Mouse (Mus musculus) 3134 (cell line): ENCODE measurements at regions not wholly inside any gene's neighbourhood (a gene's known extent, or its start where the extent isn't known, plus 50 kb on each side); places are given as distances from the start of the nearest gene placed in this dataset.
"Not testable (repeated sequence)": the region's sequence is repeated elsewhere in the genome, so short reads cannot be mapped to it uniquely, and the experiment has no call there.

Experiments
- DNase-seq: peaks from one replicate; pipeline ENCODE4 v3.0.0-alpha.2; 2011; ENCODE audit warnings: low spot score; ENCODE audit not compliant: insufficient read length; ENCODE audit errors: extremely low read depth

DNA sequence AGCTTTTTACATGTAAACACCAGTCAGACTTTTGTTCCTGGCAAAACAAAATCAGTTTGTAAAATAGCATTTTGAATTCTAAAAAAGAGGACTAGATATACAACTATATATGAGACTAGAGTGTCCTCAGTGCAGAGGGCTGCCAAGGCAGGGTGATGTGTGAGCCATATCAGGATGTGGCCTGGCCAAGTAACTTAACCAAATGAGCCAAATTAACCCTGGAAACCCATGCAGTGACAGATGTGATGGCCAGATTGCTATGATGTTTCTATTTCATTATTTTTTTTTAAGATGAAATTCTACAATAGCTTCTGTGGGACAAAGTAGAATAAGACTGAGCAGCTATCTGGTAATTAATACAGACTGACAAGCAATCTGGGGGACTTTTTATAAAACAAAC is 181.8 kb downstream of the Nova1 start:
- DNase-seq = no peak

- no peak for DNase-seq
Measured at GRCm38 (mm10) chr12:46635125-46635772, 183.5 kb downstream of the Nova1 start.

DNA sequence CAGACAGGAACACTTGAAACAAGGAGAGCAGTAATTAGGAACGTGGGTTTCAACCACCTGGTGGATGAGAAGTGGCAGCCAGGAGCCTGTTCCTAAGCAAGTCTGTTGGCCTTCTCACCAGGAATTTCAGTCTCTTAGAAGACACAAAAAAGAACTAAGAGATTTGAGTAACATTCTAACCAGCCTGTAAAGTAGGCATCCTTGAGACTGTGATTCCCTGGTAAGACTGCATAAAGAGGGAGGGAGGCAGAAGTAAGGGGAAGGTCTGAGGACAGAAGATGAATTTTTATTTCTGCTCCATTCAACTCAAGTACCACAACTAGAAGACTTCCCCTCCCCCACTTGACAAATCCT is 184.0 kb downstream of the Nova1 start:
- DNase-seq = no peak

GRCm38 (mm10) chr12:46632384-46632783 is 186.3 kb downstream of the Nova1 start:
- not testable (repeated sequence) for DNase-seq

GRCm38 (mm10) chr12:46627320-46627719 is 191.4 kb downstream of the Nova1 start:
- DNase-seq = no peak

DNA sequence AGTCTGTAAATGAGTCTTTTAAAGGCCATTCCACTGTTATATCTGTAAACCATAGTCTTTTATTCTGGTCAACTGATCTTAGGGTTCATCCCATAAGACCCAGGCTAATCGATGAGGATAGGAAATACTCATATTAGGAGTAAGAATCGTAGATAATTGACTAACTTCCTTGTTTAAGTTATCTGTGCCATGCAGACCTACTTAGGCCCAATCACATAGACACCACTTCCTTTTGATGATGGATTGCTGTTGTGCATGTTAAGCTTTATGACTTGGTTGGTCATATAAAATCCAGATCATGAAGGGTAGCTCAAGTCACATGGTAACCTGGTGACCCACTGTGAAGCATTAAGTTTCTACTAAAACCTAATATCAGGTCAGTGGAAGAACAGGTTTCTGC is 207.3 kb downstream of the Nova1 start:
- no peak for DNase-seq

DNA sequence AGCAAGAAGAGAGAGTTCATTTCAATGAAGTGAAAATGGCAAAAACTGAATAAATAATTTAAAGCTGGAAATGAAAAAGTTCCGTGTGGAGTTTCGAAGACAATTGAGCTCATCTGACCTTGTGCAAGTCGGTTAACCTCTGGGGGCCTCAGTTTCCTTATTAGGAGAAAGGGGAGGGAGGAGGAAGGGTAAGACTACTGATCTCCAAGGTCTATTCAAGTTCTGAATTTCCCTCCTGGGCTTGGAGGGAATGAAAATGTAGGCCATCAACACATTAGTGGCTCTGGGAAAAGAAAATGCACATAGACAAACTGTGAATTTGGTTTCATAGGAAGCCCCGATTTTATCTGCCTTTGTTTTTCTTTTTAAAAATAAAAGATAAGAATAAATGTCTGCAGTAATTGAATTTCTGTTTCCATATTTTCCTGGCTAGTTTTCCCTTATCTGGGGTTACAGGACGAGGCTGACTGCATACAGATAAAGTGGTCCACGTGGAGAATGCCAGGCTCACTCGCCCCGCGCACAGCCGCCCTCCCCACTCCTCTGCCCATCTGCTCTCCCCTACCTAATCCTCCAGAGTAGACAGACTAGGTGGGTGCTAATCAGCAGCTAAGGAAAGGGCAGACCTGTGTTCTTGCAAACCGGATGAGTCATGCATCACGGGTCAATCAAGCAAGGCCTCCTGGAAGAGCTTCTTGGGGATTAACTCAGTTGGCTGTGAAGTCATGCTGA is 209.0 kb downstream of the Nova1 start:
- DNase-seq = peak; percentile 4

- no peak for DNase-seq
Measured at GRCm38 (mm10) chr12:46608290-46608910, 210.3 kb downstream of the Nova1 start.

GRCm38 (mm10) chr12:46597200-46597599 is 221.5 kb downstream of the Nova1 start:
- no peak for DNase-seq

- DNase-seq = no peak
Measured at GRCm38 (mm10) chr12:46568665-46569064, 250.1 kb downstream of the Nova1 start.

GRCm38 (mm10) chr12:46566324-46566723 is 252.4 kb downstream of the Nova1 start:
- no peak for DNase-seq

GRCm38 (mm10) chr12:46520942-46521341 is 297.8 kb downstream of the Nova1 start:
- no peak for DNase-seq

GRCm38 (mm10) chr12:46507829-46508228 is 310.9 kb downstream of the Nova1 start:
- DNase-seq = no peak

- no peak for DNase-seq
Measured at GRCm38 (mm10) chr12:46492465-46492864, 326.3 kb downstream of the Nova1 start.

DNA sequence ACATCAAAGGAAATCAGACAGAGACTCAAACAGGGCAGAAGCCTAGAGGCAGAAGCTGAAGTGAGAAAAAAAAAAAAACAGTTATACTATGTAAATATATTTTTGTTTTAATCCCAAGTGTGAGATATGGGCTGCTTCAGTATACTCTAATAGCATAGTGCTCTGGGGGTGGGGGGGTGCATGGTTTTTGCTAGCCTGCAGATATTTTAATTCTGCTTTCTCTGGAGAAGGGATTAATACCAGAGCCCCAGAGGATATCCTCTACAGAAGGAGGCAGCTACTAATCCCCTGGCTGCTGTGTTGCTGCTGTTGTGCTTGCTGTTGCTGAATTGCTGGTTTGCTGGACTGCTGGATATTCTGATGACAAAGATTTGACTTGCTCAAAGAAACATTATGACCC is 367.8 kb downstream of the Nova1 start:
- no peak for DNase-seq

GRCm38 (mm10) chr12:46444644-46445313 is 373.9 kb downstream of the Nova1 start:
- no peak for DNase-seq

- DNase-seq = no peak
Measured at GRCm38 (mm10) chr12:46419591-46419990, 399.1 kb downstream of the Nova1 start.

GRCm38 (mm10) chr12:46418990-46419389 is 399.7 kb downstream of the Nova1 start:
- no peak for DNase-seq

- no peak for DNase-seq
Measured at GRCm38 (mm10) chr12:46416765-46417404, 401.8 kb downstream of the Nova1 start.

DNA sequence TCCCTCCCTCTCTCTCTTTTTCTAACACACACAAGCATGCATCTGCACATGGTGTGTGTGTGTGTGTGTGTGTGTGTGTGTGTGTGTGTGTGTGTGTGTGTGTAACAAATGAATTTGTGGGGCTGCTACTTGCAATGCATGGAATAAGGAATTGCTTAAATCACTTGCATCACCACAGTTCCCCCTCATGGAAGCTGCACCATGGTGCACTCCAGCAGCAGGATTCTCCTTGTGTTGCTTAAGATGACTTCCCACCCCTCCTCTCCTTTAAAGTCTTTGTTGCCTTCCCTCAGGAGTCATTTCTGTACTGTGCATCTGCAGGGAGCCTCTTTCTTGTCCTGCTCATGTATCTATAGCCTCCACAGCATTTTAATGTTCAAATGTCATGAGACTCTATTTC is 402.5 kb downstream of the Nova1 start:
- no peak for DNase-seq

- DNase-seq = no peak
Measured at GRCm38 (mm10) chr12:46405674-46406073, 413.1 kb downstream of the Nova1 start.
